Mouse (Mus musculus): ENCODE results near the gene Nhej1.

The Nhej1 gene

DNA sequence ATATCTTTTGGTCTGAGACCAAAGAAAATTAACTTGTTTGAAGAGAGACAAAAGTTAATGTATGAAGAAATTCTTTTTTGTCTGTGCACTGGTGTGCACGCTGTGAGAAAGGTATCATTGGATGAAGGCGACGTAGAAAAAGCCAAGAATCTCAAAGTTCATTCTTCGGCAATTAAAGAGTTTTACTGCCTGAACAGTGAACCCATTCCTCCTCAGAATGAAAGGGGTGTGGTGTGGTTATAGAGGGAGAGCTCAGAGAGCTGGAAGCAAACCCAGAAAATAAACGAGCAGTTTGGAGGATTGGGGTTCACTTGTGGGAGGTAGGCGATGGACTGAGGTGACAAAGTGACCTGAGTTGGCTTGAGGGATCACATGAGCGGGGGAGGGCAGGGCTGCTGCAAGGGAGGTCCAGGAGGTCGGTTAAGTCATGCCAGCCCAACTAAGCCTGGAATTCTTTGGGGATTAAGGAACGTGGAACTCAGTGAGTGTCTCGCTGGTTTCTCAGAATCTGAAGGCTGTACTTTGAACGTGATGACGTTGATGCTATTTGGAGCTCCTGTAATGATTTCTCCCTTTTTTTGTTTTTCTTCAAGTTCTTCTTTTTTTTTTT, 188.7 kb downstream of the Nhej1 start:
- ATAC-seq (ENCODE audit: low TSS enrichment): no peak

DNA sequence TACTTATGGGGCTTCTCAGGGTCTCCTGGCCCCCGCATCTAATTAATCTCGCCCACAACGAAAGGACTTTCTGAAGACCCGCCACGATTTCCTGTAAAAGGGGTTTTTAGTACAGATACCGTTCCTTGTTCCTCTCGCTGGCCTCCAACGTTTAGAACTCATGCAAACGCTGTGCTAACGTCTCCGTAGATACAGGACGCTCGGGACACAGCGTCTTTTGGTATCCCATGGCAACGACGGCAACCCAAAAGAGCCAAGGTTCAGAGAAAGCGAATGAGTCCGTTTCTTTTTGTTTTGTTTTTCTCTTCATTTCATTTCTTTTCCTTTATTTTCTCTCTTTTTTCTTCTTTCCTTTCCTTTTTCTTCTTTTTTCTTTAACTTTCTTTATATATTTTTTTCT, 189.6 kb downstream of the Nhej1 start, which contains the start of gene Cfap65:
Gene Cfap65 (minus strand): TSS at position 198 of the 400 bp plus-strand sequence.
- peak; percentile 90 for ATAC-seq (ENCODE audit: low TSS enrichment)

DNA sequence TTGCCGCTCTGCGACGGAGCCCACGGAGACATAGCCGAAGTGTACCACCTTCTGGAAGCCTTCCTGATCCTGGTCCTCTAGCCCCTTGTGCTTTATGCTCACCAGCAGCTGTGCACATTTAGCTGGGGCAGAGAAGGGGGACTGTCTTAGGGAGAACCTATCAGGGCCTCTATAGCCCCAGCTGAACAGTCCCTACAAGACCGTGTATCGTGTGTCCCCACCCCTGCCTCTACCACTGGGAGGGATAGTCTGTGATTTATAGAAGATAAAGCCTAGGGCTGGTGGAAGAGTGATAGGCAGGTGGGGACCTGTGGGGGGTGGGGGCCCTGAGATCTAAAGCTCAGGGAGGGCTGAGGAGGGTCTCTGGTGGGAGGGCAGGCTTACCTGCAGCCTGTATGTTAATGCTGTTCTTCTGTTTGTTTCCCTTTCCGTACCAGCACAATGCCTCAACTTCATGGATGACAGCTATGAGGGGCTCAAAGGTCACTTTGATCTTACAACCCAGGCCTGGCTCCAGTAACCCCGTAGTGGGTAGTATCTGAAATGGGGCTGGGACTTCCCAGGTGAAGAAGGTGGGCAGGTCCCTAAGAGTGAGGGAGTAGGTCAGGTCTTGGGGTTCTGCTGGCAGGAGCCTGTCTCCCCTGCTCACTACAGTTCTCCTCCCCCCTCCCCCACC, 197.2 kb downstream of the Nhej1 start:
- no peak for ATAC-seq (ENCODE audit: low TSS enrichment)

DNA sequence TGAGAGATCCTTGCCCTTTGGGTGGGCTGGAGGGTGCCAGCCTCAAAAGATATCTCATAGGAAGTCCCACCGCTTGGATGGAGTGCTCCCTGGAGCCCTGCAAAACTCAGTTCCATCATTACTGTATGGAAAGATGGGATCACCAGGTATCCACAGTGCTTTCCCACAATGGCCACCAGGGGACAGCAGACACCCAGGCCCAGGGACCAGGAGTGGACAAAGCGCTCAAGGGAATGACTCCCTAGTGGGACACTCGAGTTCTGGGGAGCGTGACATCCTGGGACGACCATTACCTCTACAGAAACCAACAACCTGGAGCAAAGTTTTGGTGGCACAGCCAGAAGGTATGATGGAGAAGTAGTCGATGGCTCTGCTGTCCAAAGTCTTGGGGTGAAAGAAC, 198.3 kb downstream of the Nhej1 start:
- ATAC-seq (ENCODE audit: low TSS enrichment): peak; percentile 83

DNA sequence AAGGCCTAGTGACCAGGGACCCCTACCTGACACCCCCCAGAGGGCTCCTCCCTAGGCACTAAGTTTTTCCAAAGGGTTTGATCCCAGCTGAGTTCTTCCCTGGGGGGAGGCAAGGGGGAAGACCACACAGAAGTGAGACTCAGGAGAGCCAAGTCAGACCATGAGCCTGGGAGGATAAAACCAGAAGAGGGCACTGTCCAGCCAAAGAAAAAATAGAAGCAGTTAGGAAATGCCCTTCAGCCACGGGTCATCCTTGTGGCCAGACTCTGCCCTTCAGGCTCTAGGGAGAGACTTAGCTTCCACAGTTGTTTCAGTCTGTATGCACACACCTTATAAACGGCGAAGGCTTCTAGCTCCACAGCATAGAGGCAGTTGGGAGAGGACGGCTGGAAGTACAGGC, 200.5 kb downstream of the Nhej1 start:
- ATAC-seq (ENCODE audit: low TSS enrichment): no peak
